Mouse (Mus musculus): ENCODE results near the gene Stxbp2.

Stxbp2 gene

GRCm38 (mm10) chr8:3682435-3682834 is 51.7 kb downstream of the Stxbp2 start:
- DNase-seq (ENCODE audit: low spot score in 2 of 2): no peak

- no peak for DNase-seq (ENCODE audit: low spot score in 2 of 2)
Measured at GRCm38 (mm10) chr8:3683408-3684176, 52.8 kb downstream of the Stxbp2 start.

GRCm38 (mm10) chr8:3684530-3684929 is 53.8 kb downstream of the Stxbp2 start:
- no peak for DNase-seq (ENCODE audit: low spot score in 2 of 2)

- no peak for DNase-seq (ENCODE audit: low spot score in 2 of 2)
Measured at GRCm38 (mm10) chr8:3685422-3685821, 54.7 kb downstream of the Stxbp2 start.

GRCm38 (mm10) chr8:3687537-3687936 is 56.8 kb downstream of the Stxbp2 start:
- DNase-seq (ENCODE audit: low spot score in 2 of 2): no peak

- no peak for DNase-seq (ENCODE audit: low spot score in 2 of 2)
Measured at GRCm38 (mm10) chr8:3690774-3691173, 60.0 kb downstream of the Stxbp2 start.

Data from right cerebral cortex, postnatal 10 days (tissue).